Mouse (Mus musculus): ENCODE results near the gene Prox2.

- TF ChIP-seq POLR2A (IDR thresholded peaks at IDR 0.05; ENCODE audit: extremely low read depth, insufficient read depth, low read length) = no peak
- no peak for TF ChIP-seq CTCF (IDR thresholded peaks at IDR 0.05; ENCODE audit: extremely low read depth, insufficient read depth, low read length)
Observed at GRCm38 (mm10) chr12:85158801-85159200, 48.2 kb upstream of the Prox2 start.

Data from cortical plate, adult 2 months (tissue).